Mouse (Mus musculus): ENCODE data around the gene Zfp746. TPM values are rescaled to one million over a fixed set of nuclear protein-coding genes. Genes with fewer than 3 reads are reported as not detected.
A peak's percentile ranks its signal among the peaks of the same experiment; 100 is the strongest.

The Zfp746 gene
- polyA plus RNA-seq, 1 experiment from 2014 or later: 16.9 TPM

GRCm38 (mm10) chr6:48049273-48050065 is 36.9 kb downstream of the Zfp746 start:
- Histone ChIP-seq H3K4me2 (ENCODE audit: low read length) (peak overlapping the region; percentile 69), H3K4me1 (ENCODE audit: control insufficient read depth, insufficient read depth, low read length) (peaks cover 16% of the 10 kb centered on the region), H3K9me3 (replicated peaks; ENCODE audit: control insufficient read depth, low read length, poor library complexity, severe bottlenecking) (no peaks in the 10 kb centered on the region), H3K4me3 (ENCODE audit: low read depth, low read length) (peak overlapping the region; percentile 95), H3K9ac (ENCODE audit: low read depth, low read length) (peak overlapping the region; percentile 93; the same call in 1 of the 2 replicates), H3K27ac (ENCODE audit: low read length) (no peak overlapping the region), H3K36me3 (ENCODE audit: control insufficient read depth, insufficient read depth, low read length) (no peaks in the 10 kb centered on the region; the same call in 1 of the 2 replicates), H3K27me3 (ENCODE audit: control insufficient read depth, insufficient read depth, low read depth, low read length) (no peaks in the 10 kb centered on the region)
- WGBS: 52% methylated on average over 9 of the region's 9 CpGs
- no peak for ATAC-seq

- Histone ChIP-seq H3K9ac (ENCODE audit: low read depth, low read length) (peak within 1 kb of the TSS; percentile 93), H3K4me3 (ENCODE audit: low read depth, low read length) (peak within 1 kb of the TSS; percentile 95), H3K27me3 (ENCODE audit: control insufficient read depth, insufficient read depth, low read depth, low read length) (no peaks in the 10 kb centered on the region), H3K36me3 (ENCODE audit: control insufficient read depth, insufficient read depth, low read length) (peaks cover 8% of the 10 kb centered on the region), H3K9me3 (replicated peaks; ENCODE audit: control insufficient read depth, low read length, poor library complexity, severe bottlenecking) (no peaks in the 10 kb centered on the region), H3K27ac (ENCODE audit: low read length) (peak within 1 kb of the TSS; percentile 91), H3K4me2 (ENCODE audit: low read length) (peak within 1 kb of the TSS; percentile 82), H3K4me1 (ENCODE audit: control insufficient read depth, insufficient read depth, low read length) (peaks cover 16% of the 10 kb centered on the region)
- ATAC-seq: peak; percentile 90
- WGBS: under 1% methylated on average over 82 of the region's 82 CpGs
Measured at GRCm38 (mm10) chr6:48048426-48049272, 37.7 kb downstream of the Zfp746 start, which contains the start of gene Zfp777. Gene Zfp777 (minus strand): TSS chr6:48048911.

- peak overlapping the region; percentile 93 for H3K9ac ChIP-seq (ENCODE audit: low read depth, low read length)
- peaks cover 16% of the 10 kb centered on the region for H3K4me1 ChIP-seq (ENCODE audit: control insufficient read depth, insufficient read depth, low read length)
- peak overlapping the region; percentile 82 for H3K4me2 ChIP-seq (ENCODE audit: low read length)
- H3K36me3 ChIP-seq (ENCODE audit: control insufficient read depth, insufficient read depth, low read length): peaks cover 11% of the 10 kb centered on the region
- H3K27me3 ChIP-seq (ENCODE audit: control insufficient read depth, insufficient read depth, low read depth, low read length): no peaks in the 10 kb centered on the region
- WGBS: under 1% methylated on average over 85 of the region's 150 CpGs
- peak overlapping the region; percentile 95 for H3K4me3 ChIP-seq (ENCODE audit: low read depth, low read length)
- peak; percentile 73 for ATAC-seq
- H3K27ac ChIP-seq (ENCODE audit: low read length): peak overlapping the region; percentile 91
- no peaks in the 10 kb centered on the region for H3K9me3 ChIP-seq (replicated peaks; ENCODE audit: control insufficient read depth, low read length, poor library complexity, severe bottlenecking)
Measured at GRCm38 (mm10) chr6:48047450-48048351, 38.7 kb downstream of the Zfp746 start.

GRCm38 (mm10) chr6:48047114-48047449 is 39.3 kb downstream of the Zfp746 start:
- peaks cover 11% of the 10 kb centered on the region for H3K36me3 ChIP-seq (ENCODE audit: control insufficient read depth, insufficient read depth, low read length)
- ATAC-seq: no peak; the same call in 1 of the 2 replicates
- peaks cover 16% of the 10 kb centered on the region for H3K4me1 ChIP-seq (ENCODE audit: control insufficient read depth, insufficient read depth, low read length)
- peak overlapping the region; percentile 93 for H3K9ac ChIP-seq (ENCODE audit: low read depth, low read length)
- H3K4me2 ChIP-seq (ENCODE audit: low read length): peak overlapping the region; percentile 82
- peak overlapping the region; percentile 95 for H3K4me3 ChIP-seq (ENCODE audit: low read depth, low read length)
- no peaks in the 10 kb centered on the region for H3K9me3 ChIP-seq (replicated peaks; ENCODE audit: control insufficient read depth, low read length, poor library complexity, severe bottlenecking)
- WGBS: 5% methylated on average over 12 of the region's 12 CpGs
- no peaks in the 10 kb centered on the region for H3K27me3 ChIP-seq (ENCODE audit: control insufficient read depth, insufficient read depth, low read depth, low read length)
- H3K27ac ChIP-seq (ENCODE audit: low read length): peak overlapping the region; percentile 91; the same call in 1 of the 2 replicates

GRCm38 (mm10) chr6:48032661-48033060 is 53.7 kb downstream of the Zfp746 start:
- Histone ChIP-seq H3K4me2 (ENCODE audit: low read length) (no peak overlapping the region), H3K4me1 (ENCODE audit: control insufficient read depth, insufficient read depth, low read length) (no peaks in the 10 kb centered on the region), H3K9ac (ENCODE audit: low read depth, low read length) (no peak overlapping the region), H3K4me3 (ENCODE audit: low read depth, low read length) (no peak overlapping the region), H3K36me3 (ENCODE audit: control insufficient read depth, insufficient read depth, low read length) (peaks cover 40% of the 10 kb centered on the region), H3K27me3 (ENCODE audit: control insufficient read depth, insufficient read depth, low read depth, low read length) (no peaks in the 10 kb centered on the region), H3K9me3 (replicated peaks; ENCODE audit: control insufficient read depth, low read length, poor library complexity, severe bottlenecking) (no peaks in the 10 kb centered on the region), H3K27ac (ENCODE audit: low read length) (no peak overlapping the region)
- no peak for ATAC-seq

- no peak for ATAC-seq
- H3K27me3 ChIP-seq (ENCODE audit: control insufficient read depth, insufficient read depth, low read depth, low read length): no peaks in the 10 kb centered on the region
- H3K4me3 ChIP-seq (ENCODE audit: low read depth, low read length): no peak overlapping the region
- 80% methylated on average over 10 of the region's 10 CpGs for WGBS
- no peaks in the 10 kb centered on the region for H3K4me1 ChIP-seq (ENCODE audit: control insufficient read depth, insufficient read depth, low read length)
- peaks cover 67% of the 10 kb centered on the region for H3K36me3 ChIP-seq (ENCODE audit: control insufficient read depth, insufficient read depth, low read length)
- peaks cover 12% of the 10 kb centered on the region for H3K9me3 ChIP-seq (replicated peaks; ENCODE audit: control insufficient read depth, low read length, poor library complexity, severe bottlenecking)
- H3K27ac ChIP-seq (ENCODE audit: low read length): no peak overlapping the region
- no peak overlapping the region for H3K9ac ChIP-seq (ENCODE audit: low read depth, low read length)
- no peak overlapping the region for H3K4me2 ChIP-seq (ENCODE audit: low read length)
Measured at GRCm38 (mm10) chr6:48025905-48026660, 60.3 kb downstream of the Zfp746 start.

GRCm38 (mm10) chr6:48024994-48025345 is 61.4 kb downstream of the Zfp746 start:
- Histone ChIP-seq H3K27me3 (ENCODE audit: control insufficient read depth, insufficient read depth, low read depth, low read length) (no peaks in the 10 kb centered on the region), H3K4me2 (ENCODE audit: low read length) (no peak overlapping the region), H3K9ac (ENCODE audit: low read depth, low read length) (no peak overlapping the region), H3K27ac (ENCODE audit: low read length) (no peak overlapping the region), H3K9me3 (replicated peaks; ENCODE audit: control insufficient read depth, low read length, poor library complexity, severe bottlenecking) (peaks cover 12% of the 10 kb centered on the region), H3K4me3 (ENCODE audit: low read depth, low read length) (no peak overlapping the region), H3K4me1 (ENCODE audit: control insufficient read depth, insufficient read depth, low read length) (peaks cover 9% of the 10 kb centered on the region), H3K36me3 (ENCODE audit: control insufficient read depth, insufficient read depth, low read length) (peaks cover 65% of the 10 kb centered on the region)
- no peak for ATAC-seq
- 60% methylated on average over 21 of the region's 21 CpGs for WGBS

Measured in midbrain, embryonic 16.5 days (tissue).